Mouse (Mus musculus): Measurements from ENCODE around the gene Dhdds.

DNA sequence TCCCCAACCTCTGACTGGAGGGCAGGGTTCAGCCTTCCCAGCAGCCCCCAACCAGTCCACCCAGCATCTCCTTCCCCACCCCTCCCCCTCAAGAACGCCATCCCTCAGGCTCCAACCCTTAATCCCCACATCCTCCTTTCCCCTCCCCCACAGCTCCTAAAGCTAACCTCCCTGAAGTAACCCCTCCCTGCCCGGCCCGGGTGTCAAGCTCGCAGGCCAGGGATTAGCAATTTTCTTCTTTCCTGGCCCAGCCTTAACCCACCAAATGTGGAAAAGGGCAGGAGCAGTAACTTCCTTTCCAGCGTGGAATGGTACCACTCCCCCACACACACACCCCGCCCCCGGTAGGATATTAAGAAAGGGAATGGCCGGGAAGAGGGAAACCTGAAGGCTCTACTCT lies 16.0 kb upstream of the Dhdds start:
- no peak for TF ChIP-seq POLR2A (IDR thresholded peaks at IDR 0.05; ENCODE audit: insufficient read depth, low read depth, low read length)
- no peak for TF ChIP-seq EP300 (IDR thresholded peaks at IDR 0.05; ENCODE audit: insufficient read depth, low read depth, low read length)
